Mouse (Mus musculus) layer of hippocampus, adult 18-20 months (tissue): ENCODE measurements around the gene Sec24b. TPM values are rescaled to one million over a fixed set of nuclear protein-coding genes. Genes with fewer than 3 reads are reported as not detected.

Experiments used
- DNase-seq, 2 experiments: peaks; one replicate each; pipeline ENCODE4 v3.0.0; 2022; ENCODE audit warnings: low spot score in 2 of 2
- total RNA-seq, 2 experiments: library from RNA; stranded (reverse); gene quantifications; 2 replicates each; pipeline ENCODE4 v1.2.3; 2021

The Sec24b gene
- total RNA-seq, 2 experiments from 2014 or later, result 52.5 to 58.7 TPM

DNA sequence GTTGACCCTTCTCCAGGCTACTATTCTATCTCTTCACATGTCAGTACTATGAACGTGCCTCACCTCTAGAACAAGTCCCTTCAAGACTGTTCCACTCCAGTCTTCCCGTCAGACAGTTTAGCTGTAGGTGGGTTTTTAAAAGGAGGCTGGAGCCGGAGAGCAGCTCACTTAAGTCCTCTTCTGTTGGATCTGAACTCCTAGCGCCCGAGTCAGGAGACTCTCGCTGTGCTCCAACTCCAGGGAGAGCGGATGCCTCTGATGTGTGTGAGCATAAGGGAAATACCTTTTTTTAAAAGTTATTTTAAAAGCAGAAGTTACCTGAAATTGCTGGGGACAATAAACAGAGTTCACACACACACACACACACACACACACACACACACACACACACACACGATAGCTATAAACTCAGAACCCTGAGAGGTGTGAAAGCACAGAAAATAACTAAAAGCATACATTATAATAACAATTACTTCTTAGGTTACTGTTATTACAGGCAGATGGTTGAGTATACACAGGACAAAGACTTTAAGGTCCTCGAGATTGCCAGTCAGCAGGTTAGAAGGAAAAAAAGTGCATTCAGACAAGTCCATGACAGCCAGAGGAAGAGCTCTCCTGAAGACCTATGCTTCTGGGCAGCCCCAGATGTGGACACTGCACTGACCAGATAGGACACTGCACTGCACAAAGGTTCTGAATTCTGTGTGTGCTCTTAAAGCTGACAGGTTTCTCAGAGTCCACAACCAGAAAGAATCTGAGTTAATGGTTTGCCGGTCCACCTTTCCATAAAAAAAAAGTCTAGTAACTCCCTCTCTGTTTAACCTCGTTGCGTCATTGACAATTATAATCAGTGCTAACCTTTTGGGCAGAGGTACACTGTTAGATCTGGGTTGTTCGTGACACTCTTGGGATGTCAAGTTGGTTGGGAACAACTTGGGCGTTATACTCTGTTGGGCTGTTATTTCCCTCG is 5.7 kb downstream of the Sec24b start:
- DNase-seq, result no peak

DNA sequence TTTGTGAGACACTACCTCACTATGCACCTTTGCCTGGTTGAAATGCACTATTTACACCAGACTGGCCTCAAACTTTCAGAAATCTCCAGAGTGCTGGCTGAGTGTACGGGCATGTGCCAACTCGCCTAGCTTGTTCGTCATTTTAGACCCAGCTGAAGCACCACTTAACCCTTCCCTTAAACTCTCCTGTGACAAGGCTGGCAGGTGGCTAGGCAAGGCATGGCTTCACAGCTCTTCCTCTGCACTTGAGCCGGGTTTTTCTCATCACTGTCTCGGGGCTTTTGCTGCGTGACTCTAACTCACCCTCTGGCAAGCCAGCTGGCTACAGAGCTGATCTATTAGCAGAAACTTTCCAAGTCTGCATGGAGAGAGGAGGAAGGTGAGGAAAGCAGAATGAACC is 6.8 kb downstream of the Sec24b start:
- DNase-seq, result no peak

DNA sequence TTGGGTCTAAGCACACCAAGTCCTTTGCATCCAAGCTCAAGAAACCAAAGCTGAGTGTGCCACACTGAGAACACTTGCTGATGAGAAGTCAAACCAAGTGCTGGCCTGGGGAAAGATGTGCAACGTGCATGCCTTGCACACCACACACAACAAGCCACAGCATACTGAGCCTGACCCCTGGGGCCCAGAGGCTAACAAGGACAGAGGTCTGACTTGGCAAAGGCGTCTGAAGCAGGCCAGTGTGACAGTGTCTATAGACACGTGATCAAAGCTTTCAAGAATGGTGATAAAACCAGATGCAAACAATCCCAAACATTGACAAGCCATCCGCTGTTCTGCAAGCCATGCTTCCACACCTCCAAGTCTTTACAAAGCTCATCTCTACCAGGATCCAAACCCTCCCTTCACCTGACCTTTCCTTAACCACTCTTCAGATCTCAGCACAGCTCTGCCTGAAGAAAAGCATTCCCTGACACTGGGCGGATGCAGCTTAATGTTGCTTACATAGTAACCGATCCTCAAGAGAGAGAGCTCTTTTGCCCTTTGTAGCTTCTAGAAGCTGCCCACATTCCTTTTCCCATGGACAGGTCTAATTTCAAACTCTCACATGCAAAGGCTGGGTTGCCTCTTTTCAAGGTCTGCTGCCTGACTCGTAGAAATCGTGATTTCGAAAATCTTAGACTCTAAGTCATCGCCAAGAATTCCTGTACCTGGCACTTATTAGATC is 7.8 kb downstream of the Sec24b start:
- no peak for DNase-seq

DNA sequence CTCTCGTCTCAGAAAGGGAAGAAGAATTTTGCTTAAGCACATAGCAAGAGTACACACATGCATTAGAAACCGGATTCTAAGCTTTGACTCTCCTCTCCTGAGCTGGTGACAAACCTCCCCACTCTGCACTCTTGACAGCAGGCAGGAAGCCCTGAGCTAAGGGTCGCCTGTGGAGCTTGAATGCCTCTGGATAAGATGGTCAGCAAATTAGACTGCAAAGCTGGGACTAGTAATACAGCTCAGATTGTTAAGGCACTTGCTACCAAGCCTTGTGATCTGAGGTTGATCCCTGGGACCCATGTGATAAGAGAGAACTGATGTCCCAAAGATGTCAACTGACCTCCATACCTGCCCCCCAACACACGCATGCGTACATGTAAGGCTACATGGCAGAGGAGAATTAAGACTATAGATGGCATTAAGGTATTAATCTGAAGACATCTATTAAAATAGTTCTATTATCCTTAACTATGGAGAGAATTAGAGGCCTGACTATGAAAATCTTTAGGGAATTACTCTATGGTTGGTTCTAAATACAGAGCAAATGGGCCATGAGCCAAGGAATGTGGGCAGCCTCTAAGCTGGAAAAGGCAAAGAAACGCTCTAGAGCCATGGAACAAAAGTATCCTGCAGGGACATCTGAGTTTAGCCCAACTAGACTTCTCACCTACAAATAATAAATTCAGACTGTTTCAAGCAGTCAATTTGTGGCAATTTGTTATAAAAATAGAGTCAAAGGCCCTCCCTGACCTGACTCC is 8.6 kb downstream of the Sec24b start:
- peak in 1 of 2 experiments; percentile 27 for DNase-seq

DNA sequence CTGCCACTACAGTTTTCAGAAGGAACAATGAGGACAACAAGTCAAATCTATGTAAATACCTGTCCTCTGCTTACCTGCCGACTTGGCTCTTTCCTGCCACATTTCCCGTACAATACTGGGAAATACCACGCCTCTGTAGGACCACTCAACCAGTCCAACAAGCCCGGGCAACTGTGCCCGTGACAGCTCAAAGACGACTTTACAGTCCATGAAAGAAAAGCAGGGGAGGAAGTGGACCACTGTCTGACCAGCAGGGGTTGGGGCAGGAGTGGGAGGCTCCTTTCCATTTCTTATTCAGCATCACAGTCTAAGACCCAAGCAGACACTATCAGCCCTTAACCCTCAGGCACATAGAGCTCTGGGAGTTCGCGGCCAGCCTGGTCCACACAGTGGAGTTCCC is 9.2 kb downstream of the Sec24b start:
- no peak for DNase-seq

DNA sequence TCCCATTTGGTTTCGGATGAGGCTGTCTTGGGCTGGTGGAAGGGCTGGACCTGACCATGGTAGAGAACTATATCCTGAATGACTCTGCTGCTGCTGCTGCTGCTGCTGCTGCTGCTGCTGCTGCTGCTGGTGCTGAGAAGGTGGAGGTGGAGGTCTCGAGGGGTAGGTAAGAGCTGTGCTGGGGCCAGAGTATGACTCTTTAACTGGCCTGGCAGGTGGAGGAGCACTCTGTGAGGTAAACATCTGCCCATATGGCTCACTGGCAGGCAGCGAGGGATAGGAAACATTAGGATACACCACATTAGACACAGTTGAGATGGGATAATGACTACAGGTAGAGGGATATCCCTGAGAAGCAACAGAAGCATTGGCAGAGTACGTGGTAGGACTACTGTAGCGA is 20.6 kb downstream of the Sec24b start:
- no peak for DNase-seq

DNA sequence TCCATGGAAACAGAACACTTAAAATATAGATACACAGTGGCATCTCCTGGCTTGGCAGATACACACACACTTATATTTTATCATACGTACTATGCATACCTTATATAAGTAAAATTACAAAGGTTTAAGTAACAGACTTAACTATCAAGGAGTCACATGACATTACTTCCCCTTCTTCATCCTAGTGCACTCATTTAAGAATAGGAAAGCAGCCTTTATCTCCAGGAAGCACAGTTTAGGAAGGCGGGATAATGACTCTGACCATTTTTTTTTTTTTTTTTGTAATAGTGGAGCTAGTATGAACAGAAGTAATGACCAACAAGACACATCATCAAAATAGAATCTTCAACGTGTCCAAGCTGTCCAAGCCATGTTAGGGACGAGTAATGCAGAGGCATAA is 21.3 kb downstream of the Sec24b start:
- no peak for DNase-seq

DNA sequence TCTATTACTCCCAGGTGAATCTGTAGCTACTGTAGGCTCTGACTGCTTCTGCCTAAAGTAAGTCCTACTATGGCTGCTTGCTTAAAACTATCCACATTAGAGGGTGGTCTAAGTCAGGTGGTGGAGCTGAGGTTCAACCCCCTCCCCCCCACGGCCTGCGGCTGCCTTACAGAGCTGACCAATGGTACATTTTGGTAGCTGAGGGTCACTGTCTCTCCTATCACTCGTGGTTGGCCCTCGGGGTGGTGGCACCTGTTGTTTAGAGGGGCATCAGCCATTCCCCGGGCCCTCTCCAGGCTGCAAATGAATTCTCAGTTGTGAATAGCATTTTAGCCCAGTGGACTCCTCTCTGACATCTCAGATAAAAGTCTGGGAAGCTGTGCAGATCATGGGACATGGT is 32.6 kb downstream of the Sec24b start:
- DNase-seq, result no peak

DNA sequence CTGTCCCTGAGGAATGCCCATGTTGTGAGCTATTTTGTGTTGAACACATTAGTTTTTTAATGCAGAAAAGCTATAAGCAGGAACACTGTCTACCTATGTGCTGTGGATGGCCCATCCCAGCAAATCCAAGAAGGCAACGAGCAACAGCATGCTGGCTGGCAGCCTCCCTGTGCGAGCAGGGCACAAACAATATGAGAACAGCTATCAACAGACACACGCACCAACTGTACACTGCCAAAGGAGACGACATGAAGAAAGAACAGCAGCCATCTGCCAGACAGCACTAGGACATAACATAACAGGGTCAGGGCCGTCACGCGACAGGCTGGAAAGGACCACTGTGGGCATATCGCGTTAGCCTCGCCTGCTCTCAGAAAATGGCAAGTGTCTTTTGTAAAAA is 35.2 kb downstream of the Sec24b start:
- DNase-seq, result peak in 1 of 2 experiments; percentile 67

DNA sequence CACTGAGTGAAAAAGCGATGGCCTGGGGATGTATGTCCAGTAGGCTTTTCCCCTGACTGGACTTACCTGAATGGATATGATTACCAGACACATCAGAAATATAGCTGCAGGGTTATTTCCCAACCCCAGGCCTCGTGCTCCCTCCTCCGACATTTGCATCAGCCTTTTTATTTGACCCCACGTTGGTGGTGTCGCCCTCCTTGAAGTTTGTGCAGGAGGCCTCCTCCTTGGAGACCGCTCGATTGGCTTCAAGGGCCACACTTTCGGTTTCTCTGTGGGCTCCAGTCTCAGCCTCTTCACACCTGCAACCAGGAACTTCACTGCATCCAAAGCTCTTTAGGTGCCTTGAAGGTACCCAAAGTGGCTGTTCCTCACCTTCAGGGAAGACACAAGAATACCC is 35.8 kb downstream of the Sec24b start:
- DNase-seq, result no peak

DNA sequence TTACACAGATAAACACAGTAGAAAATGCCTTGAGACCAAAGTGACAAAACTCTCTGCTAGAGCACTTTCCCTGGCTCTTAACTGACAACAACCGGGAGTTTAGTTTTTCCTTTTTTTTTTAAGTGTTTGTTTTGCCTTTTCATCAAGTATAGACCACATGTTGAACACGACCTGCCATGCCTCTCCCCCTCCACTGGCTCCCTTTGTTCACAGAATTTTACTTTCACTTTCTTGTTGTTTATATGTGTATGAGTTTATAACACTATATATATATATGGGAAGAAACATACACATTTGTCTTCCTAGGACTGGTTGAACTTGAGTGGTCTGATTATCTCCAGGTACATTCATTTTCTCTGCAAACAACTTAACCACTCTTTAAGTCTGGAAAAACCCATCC is 48.4 kb downstream of the Sec24b start:
- no peak for DNase-seq

DNA sequence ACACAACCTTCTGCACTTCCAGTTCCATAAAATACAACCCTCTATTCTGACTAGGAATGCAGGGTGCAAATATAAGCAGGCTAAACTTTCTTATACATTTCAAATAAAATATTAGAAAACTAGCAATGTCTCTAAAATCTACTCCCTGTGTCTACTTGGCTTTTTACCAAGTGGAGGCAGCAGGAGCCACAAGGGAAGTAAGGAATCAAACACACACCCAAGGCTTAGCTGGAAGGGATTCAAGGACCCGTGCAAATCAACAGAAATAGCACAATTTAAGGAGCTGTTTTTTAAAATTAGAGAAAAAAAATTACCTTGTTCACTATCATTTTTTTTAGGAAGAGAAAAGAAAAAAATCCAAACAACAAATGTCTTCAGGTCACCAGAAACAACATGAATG is 50.1 kb downstream of the Sec24b start:
- DNase-seq, result no peak

DNA sequence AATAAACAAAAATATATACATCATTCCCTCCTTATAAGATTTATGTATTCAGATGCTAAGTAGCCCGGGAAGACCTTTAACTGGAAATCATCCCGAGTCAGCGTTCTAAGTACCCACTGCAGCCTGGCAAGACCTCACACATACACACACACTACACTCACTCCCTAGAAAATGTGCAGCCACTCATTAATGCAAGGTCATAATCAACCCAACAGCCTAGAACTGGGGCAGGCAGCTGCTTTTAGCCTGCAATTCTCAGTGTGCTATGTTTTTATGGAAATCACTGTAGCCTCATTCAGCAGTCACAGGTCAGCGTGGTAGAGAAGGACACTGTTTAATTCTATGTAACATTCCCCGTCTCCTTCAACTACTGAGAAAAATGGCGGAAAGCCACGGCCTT is 55.2 kb downstream of the Sec24b start:
- DNase-seq, result no peak

DNA sequence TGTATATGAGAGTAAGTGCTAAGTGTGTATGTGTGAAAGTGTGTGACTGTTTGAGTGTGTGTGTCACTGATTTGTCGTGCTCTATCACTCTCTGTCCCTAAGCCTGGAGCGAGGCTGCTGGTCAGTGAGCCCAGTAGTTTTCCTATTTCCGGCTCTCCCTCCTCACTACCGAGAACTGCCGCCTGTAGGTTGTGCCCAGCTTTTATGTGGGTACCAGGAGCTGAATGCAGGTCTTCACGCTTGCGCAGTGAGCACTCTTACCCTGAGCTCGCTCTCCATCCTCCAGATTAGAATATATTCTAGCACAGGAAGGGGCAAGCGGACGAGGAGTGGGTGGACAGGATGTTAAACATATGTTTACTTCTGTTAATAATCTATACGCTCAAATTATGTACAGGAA is 60.4 kb downstream of the Sec24b start:
- DNase-seq, result no peak

DNA sequence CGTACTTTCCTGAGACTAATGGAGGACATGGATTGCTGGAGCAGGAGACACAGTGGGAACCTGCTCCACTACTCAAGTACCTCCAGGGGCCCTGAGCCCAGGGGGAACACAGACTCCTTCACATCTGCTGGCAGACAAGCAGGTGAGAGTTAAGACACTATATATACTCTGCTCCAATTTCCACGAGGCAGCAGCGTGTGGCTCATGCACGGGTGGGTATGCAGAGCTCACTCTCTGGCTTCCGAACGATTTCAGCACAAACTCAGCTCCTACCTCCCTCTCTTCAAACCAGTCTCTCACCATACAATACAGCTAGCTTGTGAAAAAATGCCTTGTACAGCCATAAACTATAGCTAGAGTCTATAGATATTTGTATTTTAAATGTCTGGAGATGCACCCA is 62.8 kb downstream of the Sec24b start:
- no peak for DNase-seq

DNA sequence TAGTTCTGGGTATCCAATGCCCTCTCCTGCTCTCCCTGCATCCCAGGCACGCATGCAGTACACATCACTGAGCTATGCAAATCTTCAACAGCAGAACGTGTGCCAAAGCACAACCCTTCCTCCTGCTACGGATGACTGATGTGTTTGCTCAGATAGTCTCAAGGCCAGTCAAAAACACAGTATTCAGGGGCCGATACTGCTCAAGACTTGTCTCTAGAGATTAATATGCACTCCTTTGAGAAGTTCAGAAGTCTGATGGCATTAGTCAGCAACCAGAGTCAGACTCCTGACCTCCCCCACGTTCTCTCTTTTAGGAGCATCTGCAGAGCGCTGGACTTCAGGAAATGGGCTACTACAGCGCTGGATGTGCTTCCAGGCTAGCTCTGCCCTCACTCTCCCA is 63.4 kb downstream of the Sec24b start:
- no peak for DNase-seq

DNA sequence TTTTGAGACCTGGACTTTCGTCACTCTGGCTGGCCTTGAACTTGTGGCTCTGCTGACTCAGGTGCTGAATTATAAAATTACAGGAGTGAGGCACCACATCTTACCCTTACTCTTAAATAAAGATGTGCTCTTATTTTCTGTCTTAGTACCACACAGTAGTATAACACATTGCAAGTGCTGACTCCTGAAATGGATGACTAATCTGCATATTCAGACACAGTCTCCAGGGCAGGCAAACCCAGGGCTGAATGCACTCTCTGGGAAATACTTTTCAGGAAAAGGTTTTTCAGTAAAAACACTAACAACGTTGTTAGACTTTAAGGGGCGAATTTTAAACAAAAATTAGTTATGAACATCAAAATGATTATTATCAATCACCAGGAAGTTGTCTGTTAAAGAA is 64.0 kb downstream of the Sec24b start:
- no peak for DNase-seq

DNA sequence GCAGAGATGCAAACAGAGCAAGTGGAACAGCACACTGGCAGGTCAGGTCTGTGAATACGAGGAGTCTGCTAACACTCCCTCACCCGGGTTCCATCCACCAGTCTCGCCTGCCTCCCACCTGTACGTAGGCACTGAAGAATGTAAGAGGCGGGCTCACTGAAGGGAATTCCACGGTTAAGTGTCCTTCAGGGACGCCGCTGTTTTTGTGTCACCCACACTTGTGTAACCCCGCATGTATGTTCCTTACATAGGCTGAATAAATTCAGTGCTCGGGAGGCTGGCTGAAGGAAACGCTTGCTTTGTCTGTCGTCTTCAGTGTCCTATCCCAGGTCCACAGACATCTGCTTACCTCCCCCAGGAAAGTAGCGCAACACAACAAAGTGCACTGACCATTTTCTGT is 74.1 kb downstream of the Sec24b start:
- DNase-seq, result no peak

DNA sequence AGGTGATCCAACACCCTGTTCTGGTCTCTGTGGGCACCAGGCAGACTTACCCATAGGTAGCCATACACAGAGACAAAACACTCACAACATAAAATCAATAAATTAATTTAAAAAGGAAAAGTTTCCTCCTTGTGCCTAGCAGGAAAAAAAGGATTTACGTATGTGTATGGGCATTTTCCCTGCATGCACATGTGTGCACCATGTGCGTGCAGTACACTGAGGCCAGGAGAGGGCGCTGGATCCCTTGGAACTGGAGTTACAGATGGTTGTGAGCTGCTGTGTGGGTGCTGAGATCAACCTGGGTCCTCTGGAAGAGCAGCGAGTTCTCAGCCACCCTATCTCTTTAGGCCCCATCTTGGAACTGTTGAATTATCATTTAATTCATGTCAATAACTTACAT is 76.0 kb downstream of the Sec24b start:
- DNase-seq, result no peak

DNA sequence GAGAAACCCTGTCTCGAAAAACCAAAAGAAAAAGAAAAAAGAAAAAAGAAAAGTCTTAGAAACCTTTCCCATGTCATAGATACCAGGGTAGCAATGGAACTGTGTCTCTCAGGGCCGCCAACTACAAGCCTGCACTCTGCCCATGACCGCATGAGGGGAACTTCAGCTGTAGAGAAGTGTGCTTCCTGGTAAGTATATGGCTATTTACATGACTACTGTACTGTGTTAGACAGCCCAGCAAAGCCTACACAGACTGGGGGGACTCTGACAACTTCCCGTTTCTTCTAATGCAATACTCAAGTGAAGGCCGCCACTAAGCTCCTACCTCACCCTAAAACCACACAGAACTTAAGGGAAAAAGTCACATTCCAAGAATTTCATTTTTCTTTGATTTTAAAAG is 76.6 kb downstream of the Sec24b start:
- DNase-seq, result no peak

DNA sequence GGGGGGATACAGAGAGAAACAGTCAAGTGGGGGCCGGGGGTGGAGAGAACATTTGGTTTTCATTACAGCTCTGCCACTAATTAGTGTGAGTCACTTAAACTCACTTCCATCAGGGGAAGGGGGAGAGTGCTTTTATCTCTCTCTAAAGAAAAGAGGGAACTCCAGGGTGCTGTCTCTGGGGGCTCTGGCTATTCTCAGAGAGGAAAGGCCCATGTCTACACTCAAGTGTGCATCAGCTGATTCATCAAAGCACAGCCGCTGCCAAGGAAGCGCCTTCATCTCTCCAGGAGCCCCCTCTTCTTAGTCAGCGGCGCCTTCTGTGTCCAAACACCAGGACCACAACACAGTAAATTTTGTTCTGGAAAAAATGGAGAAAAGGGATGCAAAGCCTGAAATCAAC is 79.1 kb downstream of the Sec24b start:
- peak in 1 of 2 experiments; percentile 34 for DNase-seq

DNA sequence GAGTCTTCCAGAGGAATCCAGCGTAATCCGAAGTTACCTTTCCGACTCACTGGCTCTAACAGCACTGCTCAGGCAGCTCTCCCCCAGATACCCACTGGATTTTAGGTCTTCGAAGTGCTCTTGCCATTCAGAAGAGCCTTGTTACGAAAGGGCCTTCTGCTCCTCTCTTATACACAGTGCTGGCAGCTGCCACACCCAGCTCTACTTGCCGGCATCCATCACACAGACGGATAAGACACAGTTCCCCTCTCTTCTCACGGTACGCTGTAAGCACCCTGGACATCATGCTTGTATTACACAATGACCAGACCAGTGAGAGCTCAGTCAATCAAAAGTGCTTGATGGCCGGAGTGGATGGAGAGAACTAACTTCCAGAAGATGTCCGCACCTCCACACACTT is 79.6 kb downstream of the Sec24b start:
- DNase-seq, result no peak
